Mouse (Mus musculus): ENCODE measurements at regions not wholly inside any gene's neighbourhood (a gene's known extent, or its start where the extent isn't known, plus 50 kb on each side); places are given as distances from the start of the nearest gene placed in this dataset.
A peak's percentile ranks its signal among the peaks of the same experiment; 100 is the strongest.

DNA sequence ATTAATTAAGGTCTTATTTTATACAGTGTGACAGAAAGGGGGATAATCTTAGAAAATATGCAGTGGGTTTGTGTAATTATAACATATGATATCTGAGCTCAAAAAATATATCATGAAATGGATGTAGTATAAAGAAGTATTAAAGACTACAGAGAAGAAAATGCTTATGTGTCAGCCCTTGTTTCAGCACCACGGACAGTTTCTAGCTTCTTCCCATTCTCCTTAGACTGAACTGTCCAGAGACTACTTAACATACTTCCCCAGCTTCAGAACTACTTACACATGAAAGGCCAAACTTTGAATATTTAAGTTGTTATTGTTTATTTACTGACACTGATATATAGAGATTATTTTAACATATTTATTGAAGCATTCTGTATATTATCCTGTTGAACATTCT, 578.4 kb downstream of the Nsun3 start:
- peak; percentile 5 for DNase-seq

- no peak for DNase-seq
Observed at GRCm38 (mm10) chr16:62182988-62183387, 603.6 kb downstream of the Nsun3 start.
